ENCODE assay signal across 8 mouse cellular contexts in the genomic region with DNA sequence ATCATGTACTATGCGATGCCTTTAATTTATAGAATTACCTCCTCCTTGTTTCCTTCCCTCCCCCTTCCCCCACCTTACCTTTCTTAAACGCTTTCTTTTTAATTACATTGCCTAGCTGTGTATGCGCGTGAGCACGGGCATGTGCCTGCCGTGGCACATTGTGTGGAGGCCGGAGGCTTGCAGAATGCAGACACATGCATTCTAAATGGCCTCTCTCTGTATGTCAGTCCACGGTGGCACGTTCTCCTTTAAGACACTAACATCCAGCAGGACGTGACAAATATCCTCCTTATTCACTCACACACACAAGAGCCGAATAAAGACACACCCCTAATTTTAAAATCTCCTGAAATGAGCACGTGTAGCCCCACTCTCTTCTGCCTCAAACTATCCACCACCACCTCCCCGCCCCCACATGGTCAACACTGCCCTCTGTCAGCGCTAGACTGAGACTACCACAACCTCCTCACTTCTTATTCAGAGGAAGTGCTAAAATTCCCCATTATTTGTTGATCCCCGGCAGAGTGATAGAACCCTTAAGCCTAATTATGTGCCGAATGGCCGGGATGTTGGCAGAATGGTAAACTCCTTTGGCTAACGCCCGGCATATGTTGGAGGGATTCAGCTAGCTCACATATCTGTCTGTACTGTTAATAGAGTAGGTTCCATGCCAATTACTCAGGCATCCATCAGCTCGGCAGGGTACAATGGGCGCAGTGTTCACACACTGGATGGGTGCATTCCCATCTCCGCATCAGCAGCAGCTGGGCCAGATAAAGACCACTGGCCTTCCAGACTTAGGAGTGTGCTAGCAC.
DNase-seq lines count a peak whose midpoint lies in the region; ATAC-seq and TF ChIP-seq lines count a peak whose summit lies in the region.

No protein-coding gene starts in this region.

- no peak for TF ChIP-seq POLR2A in small intestine, adult 2 months (IDR thresholded peaks at IDR 0.05; ENCODE audit: low read depth, low read length)

- no peaks in the 10 kb centered on the region for H3K36me3 ChIP-seq in small intestine, adult 2 months (ENCODE audit: control insufficient read depth, insufficient read depth, low read length)

- no peaks in the 10 kb centered on the region for H3K27me3 ChIP-seq in small intestine, adult 2 months (ENCODE audit: control insufficient read depth, insufficient read depth, low read length)

- peaks cover 5% of the 10 kb centered on the region for H3K4me1 ChIP-seq in small intestine, adult 2 months (ENCODE audit: control insufficient read depth, insufficient read depth, insufficient read length, low read length)

- TF ChIP-seq CTCF in small intestine, adult 2 months (IDR thresholded peaks at IDR 0.05; ENCODE audit: extremely low read depth, insufficient read length, insufficient replicate concordance, low read depth, low read length), result peak; percentile 45; the same call in 1 of the 2 replicates

- H3K4me3 ChIP-seq in small intestine, adult 2 months (ENCODE audit: low read depth, low read length), result peak overlapping the region; percentile 33

- H3K27ac ChIP-seq in small intestine, adult 2 months (ENCODE audit: insufficient read depth, low read depth, low read length), result peak overlapping the region; percentile 48

- WGBS in small intestine, adult 2 months, result 17% methylated on average over 22 of the region's 22 CpGs

- ATAC-seq in megakaryocyte progenitor cell, adult 5-6 weeks (replicated peaks; ENCODE audit: poor library complexity), result peak; percentile 45

- peak; percentile 60 to 78 for DNase-seq in cerebellum, postnatal 14 days
- no peak for DNase-seq in cerebellum, adult 11-12 months
- DNase-seq in embryo, embryonic 10.5 days (ENCODE audit: low spot score), result peak; percentile 82
- DNase-seq in gastrocnemius, postnatal 14 days, result peak; percentile 79
- DNase-seq in induced T-regulatory cell, adult 2 months (ENCODE audit: low read depth), result peak; percentile 76
- peak; percentile 18 to 50 for DNase-seq in left cerebral cortex, postnatal 36 days (ENCODE audit: low spot score in 2 of 2)

- intact Hi-C loops in gastrocnemius, postnatal 14 days (cut with DNase I; ENCODE audit: low total_unique reads), result loop anchor here (5.0 kb wide), 1 partner anchor 96 kb away; no protein-coding TSS in a partner anchor
- intact Hi-C loops in left cerebral cortex, postnatal 36 days (cut with DNase I), result loop anchor here (2.0 to 5.0 kb wide), 4 partner anchors 34 to 124 kb away; no protein-coding TSS in a partner anchor
